Mouse (Mus musculus) midbrain, postnatal 0 days (tissue): ENCODE measurements around the gene Usp32. TPM values are rescaled to one million over a fixed set of nuclear protein-coding genes. Genes with fewer than 3 reads are reported as not detected.
A peak's percentile ranks its signal among the peaks of the same experiment; 100 is the strongest.

ENCODE experiments used
- ATAC-seq: fragments of 200-750 bp; cut with Nextera tagmentation; 2 replicates; pipeline ENCODE4 v1.8.0; 2017; ENCODE audit warnings: moderate number of reproducible peaks, mild to moderate bottlenecking, moderate TSS enrichment, moderate library complexity; ENCODE audit not compliant: low FRiP score
- DNase-seq: peaks from one replicate; pipeline ENCODE4 v3.0.0-alpha.2; 2015; ENCODE audit warnings: low spot score
- H3K27ac ChIP-seq: fragments of 300-500 bp; sonication (generic); 2 replicates; pipeline ENCODE4 v1.5.1; 2014; ENCODE audit warnings: low read depth, mild to moderate bottlenecking, low read length, mixed read lengths
- H3K27me3 ChIP-seq: fragments of 300-500 bp; sonication (generic); 2 replicates; pipeline ENCODE4 v1.6.1; 2014; ENCODE audit warnings: low read length, control low read depth, mixed read lengths; ENCODE audit not compliant: insufficient read depth
- H3K36me3 ChIP-seq: fragments of 300-500 bp; sonication (generic); 2 replicates; pipeline ENCODE4 v1.6.1; 2014; ENCODE audit warnings: low read length, control low read depth, mixed read lengths; ENCODE audit not compliant: insufficient read depth
- H3K4me1 ChIP-seq: fragments of 300-500 bp; sonication (generic); 2 replicates; pipeline ENCODE4 v1.6.1; 2014; ENCODE audit warnings: mild to moderate bottlenecking, control low read depth, antibody characterized with exemption, low read length, mixed read lengths; ENCODE audit not compliant: insufficient read depth
- H3K4me2 ChIP-seq: fragments of 300-500 bp; sonication (generic); 2 replicates; pipeline ENCODE4 v1.6.1; 2014; ENCODE audit warnings: low read depth, mild to moderate bottlenecking, low read length, mixed read lengths; ENCODE audit not compliant: poor library complexity, severe bottlenecking
- H3K4me3 ChIP-seq: fragments of 300-500 bp; sonication (generic); 2 replicates; pipeline ENCODE4 v1.5.1; 2014; ENCODE audit warnings: low read depth, mild to moderate bottlenecking, low read length, moderate library complexity
- H3K9ac ChIP-seq: fragments of 300-500 bp; sonication (generic); replicated peaks from 2 replicates; pipeline ENCODE4 v1.6.1; 2014; ENCODE audit warnings: mild to moderate bottlenecking, low read length, moderate library complexity, mixed read lengths; ENCODE audit not compliant: poor library complexity, severe bottlenecking
- H3K9me3 ChIP-seq: fragments of 300-500 bp; sonication (generic); 2 replicates; pipeline ENCODE4 v1.6.1; 2016; ENCODE audit warnings: low read length, control low read depth
- CTCF ChIP-seq: IDR thresholded peaks from 2 replicates; pipeline ENCODE4 v1.5.1; 2016; ENCODE audit warnings: antibody characterized with exemption, mild to moderate bottlenecking
- WGBS: fragments of 180-500 bp; shearing (Covaris S2); extraction: QIAGEN DNeasy Blood & Tissue Kit; methylation state at CpG from one replicate; pipeline ENCODE4 v1.1.7; 2014; 5-methylcytosine and 5-hydroxymethylcytosine counted together
- polyA plus RNA-seq: library from polyadenylated mRNA; unstranded; fragments of >200 nt; fragmentation: Nextera tagmentation; extraction: Ambion mirVana; gene quantifications from 2 replicates; pipeline ENCODE4 v1.2.1, GENCODE M21; 2015
- total RNA-seq: library from RNA; depleted of rRNA; stranded (reverse); fragments of >200 nt; gene quantifications from 2 replicates; pipeline ENCODE4 v1.2.3, GENCODE M21; 2014

Usp32 gene
- total and polyA plus RNA-seq, 2 experiments from 2014 or later = 12.0 to 57.3 TPM

GRCm38 (mm10) chr11:84959701-84960181 lies 180.2 kb downstream of the Usp32 start:
- no peak for ATAC-seq

GRCm38 (mm10) chr11:84959181-84959580 lies 180.8 kb downstream of the Usp32 start:
- H3K27me3 ChIP-seq = peaks cover 42% of the 10 kb centered on the region
- DNase-seq = no peak
- no peak overlapping the region for H3K4me2 ChIP-seq
- 29% methylated on average over 5 of the region's 5 CpGs for WGBS
- H3K9ac ChIP-seq = no peak overlapping the region
- no peak overlapping the region for H3K4me3 ChIP-seq
- H3K36me3 ChIP-seq = no peaks in the 10 kb centered on the region
- TF ChIP-seq CTCF = no peak
- H3K27ac ChIP-seq = no peak overlapping the region
- no peaks in the 10 kb centered on the region for H3K4me1 ChIP-seq
- ATAC-seq = no peak
- H3K9me3 ChIP-seq = no peaks in the 10 kb centered on the region

More at GRCm38 (mm10) chr11:84959701-84960181, 180.2 kb downstream of the Usp32 start:
- Histone ChIP-seq H3K9ac (no peak overlapping the region), H3K4me2 (no peak overlapping the region), H3K27me3 (peaks cover 42% of the 10 kb centered on the region), H3K36me3 (no peaks in the 10 kb centered on the region), H3K9me3 (no peaks in the 10 kb centered on the region), H3K4me3 (no peak overlapping the region), H3K27ac (no peak overlapping the region), H3K4me1 (no peaks in the 10 kb centered on the region)
- no peak for DNase-seq
- TF ChIP-seq CTCF = no peak
- WGBS = 4% methylated on average over 9 of the region's 9 CpGs

DNA sequence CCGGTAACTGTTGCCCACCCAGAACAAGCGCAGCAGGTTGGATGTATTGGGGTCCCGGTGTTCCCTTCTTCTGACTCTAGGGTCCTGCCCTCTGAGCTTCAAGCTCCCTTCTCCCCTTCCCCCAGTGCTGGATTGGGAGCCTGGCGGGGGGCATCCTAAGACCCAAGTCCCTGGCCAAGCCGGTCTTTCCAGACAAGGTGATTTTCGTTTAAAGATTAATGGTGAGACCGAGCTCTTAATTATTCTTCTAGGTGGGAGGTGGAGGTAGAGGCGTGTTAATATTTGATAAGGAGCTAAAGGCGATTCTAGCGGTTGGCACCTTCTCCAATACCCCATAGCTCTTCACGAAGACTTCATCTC lies 181.7 kb downstream of the Usp32 start:
- H3K4me3 ChIP-seq = peak overlapping the region; percentile 42
- ATAC-seq = no peak
- H3K27me3 ChIP-seq = peaks cover 42% of the 10 kb centered on the region
- WGBS = under 1% methylated on average over 11 of the region's 11 CpGs
- H3K9me3 ChIP-seq = no peaks in the 10 kb centered on the region
- no peak overlapping the region for H3K9ac ChIP-seq
- DNase-seq = no peak
- TF ChIP-seq CTCF = no peak
- H3K36me3 ChIP-seq = no peaks in the 10 kb centered on the region
- peak overlapping the region; percentile 61 for H3K4me2 ChIP-seq
- no peak overlapping the region for H3K27ac ChIP-seq
- H3K4me1 ChIP-seq = no peaks in the 10 kb centered on the region

DNA sequence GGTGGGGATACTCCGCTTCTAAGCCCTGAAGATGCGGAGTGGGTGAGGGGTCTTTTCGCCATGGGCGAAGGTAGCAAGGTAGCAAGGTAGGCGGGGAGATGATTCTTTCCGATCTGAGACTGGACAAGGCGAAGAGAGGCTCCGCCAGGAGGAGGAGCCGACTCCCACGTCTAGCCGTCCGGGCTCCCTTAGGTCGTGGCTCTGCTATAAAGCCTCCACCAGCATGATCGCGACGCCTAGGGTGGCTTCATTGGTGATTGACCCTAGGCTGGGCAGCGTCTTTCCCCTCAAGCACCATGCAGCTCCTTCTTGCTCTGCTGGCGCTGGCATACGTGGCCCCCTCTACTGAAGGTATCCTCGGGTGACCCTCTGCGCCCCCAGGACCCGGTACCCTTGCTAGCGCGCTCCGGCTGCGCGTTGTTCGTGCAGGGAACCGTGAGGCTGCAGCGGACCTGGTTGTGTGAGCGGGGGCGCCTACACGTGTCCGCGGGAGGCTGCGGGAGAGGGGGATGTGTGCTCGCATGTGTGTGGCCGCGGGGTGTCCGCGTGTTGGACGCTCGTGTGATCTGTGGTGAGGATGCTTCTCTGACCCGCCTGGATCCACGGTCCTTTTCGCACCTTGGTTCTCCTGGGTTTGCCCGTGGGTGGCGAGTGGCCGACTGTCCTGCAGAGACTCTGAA lies 182.2 kb downstream of the Usp32 start, which contains the start of gene Car4:
TSS of gene Car4 (plus strand) at position 196 of the 680 bp plus-strand sequence.
- Histone ChIP-seq H3K27me3 (peaks cover 42% of the 10 kb centered on the region), H3K36me3 (no peaks in the 10 kb centered on the region), H3K9ac (peak within 1 kb of the TSS; percentile 5; the same call in 1 of the 2 replicates), H3K9me3 (no peaks in the 10 kb centered on the region), H3K4me3 (peak within 1 kb of the TSS; percentile 42), H3K27ac (no peak within 1 kb of the TSS), H3K4me2 (peak within 1 kb of the TSS; percentile 61), H3K4me1 (no peaks in the 10 kb centered on the region)
- DNase-seq = peak; percentile 16
- peak; percentile 20; the same call in 1 of the 2 replicates for ATAC-seq
- under 1% methylated on average over 48 of the region's 49 CpGs for WGBS
- no peak for TF ChIP-seq CTCF

GRCm38 (mm10) chr11:84957171-84957570 lies 182.8 kb downstream of the Usp32 start:
- H3K4me1 ChIP-seq = no peaks in the 10 kb centered on the region
- H3K27me3 ChIP-seq = peaks cover 42% of the 10 kb centered on the region
- DNase-seq (no peak), ATAC-seq (no peak)
- WGBS = 6% methylated on average over 15 of the region's 15 CpGs
- no peaks in the 10 kb centered on the region for H3K9me3 ChIP-seq
- H3K36me3 ChIP-seq = no peaks in the 10 kb centered on the region
- peak overlapping the region; percentile 42 for H3K4me3 ChIP-seq
- H3K4me2 ChIP-seq = peak overlapping the region; percentile 61
- 0 out of 2 replicates have a peak overlapping the region, but pooled peaks have one; percentile 5 for H3K9ac ChIP-seq
- H3K27ac ChIP-seq = no peak overlapping the region
- no peak for TF ChIP-seq CTCF

GRCm38 (mm10) chr11:84956400-84956799 lies 183.6 kb downstream of the Usp32 start:
- Histone ChIP-seq H3K4me3 (no peak overlapping the region), H3K4me2 (no peak overlapping the region), H3K36me3 (no peaks in the 10 kb centered on the region), H3K9me3 (no peaks in the 10 kb centered on the region), H3K4me1 (no peaks in the 10 kb centered on the region), H3K27ac (no peak overlapping the region), H3K27me3 (peaks cover 42% of the 10 kb centered on the region), H3K9ac (no peak overlapping the region)
- WGBS = 33% methylated on average over 5 of the region's 5 CpGs
- no peak for TF ChIP-seq CTCF
- ATAC-seq (no peak), DNase-seq (no peak)
